Mouse (Mus musculus): ENCODE data around the gene Gm11236. TPM values are rescaled to one million over a fixed set of nuclear protein-coding genes. Genes with fewer than 3 reads are reported as not detected.
"Not testable (repeated sequence)": the region's sequence is repeated elsewhere in the genome, so short reads cannot be mapped to it uniquely, and the experiment has no call there.

Gene Gm11236
- polyA plus RNA-seq (2011; ENCODE audit: insufficient read depth, insufficient read length, low replicate concordance, missing spikeins), result not detected in 2 replicates

- H3K4me1 ChIP-seq (ENCODE audit: control insufficient read depth, insufficient read depth, low read length); H3K27ac ChIP-seq (ENCODE audit: control insufficient read depth, insufficient read depth, low read depth, low read length, poor library complexity); H3K4me3 ChIP-seq (replicated peaks; ENCODE audit: control insufficient read depth, low read depth, low read length): not testable (repeated sequence)
- WGBS, result no CpG with 5 or more reads among the region's 4 CpGs
Measured at GRCm38 (mm10) chr4:73637821-73638220, at the start of gene Gm11236. Gene Gm11236, plus strand, starts transcription at chr4:73638121.

GRCm38 (mm10) chr4:73599248-73599647 lies 38.7 kb upstream of the Gm11236 start:
- no peak overlapping the region for H3K4me3 ChIP-seq (replicated peaks; ENCODE audit: control insufficient read depth, low read depth, low read length)
- 9% methylated on average over 3 of the region's 3 CpGs for WGBS
- TF ChIP-seq POLR2A (IDR thresholded peaks at IDR 0.05; ENCODE audit: borderline replicate concordance, control insufficient read depth, low read depth, low read length), result no peak
- TF ChIP-seq CTCF (IDR thresholded peaks at IDR 0.05; ENCODE audit: control insufficient read depth, insufficient read depth, low read length), result no peak
- H3K27ac ChIP-seq (ENCODE audit: control insufficient read depth, insufficient read depth, low read depth, low read length, poor library complexity), result no peak overlapping the region
- no peaks in the 10 kb centered on the region for H3K4me1 ChIP-seq (ENCODE audit: control insufficient read depth, insufficient read depth, low read length)

GRCm38 (mm10) chr4:73607581-73607980 lies 30.3 kb upstream of the Gm11236 start, which contains the start of gene Gm11238:
Gene Gm11238, plus strand, starts transcription at chr4:73607881.
- not testable (repeated sequence) for H3K4me1 ChIP-seq (ENCODE audit: control insufficient read depth, insufficient read depth, low read length); H3K4me3 ChIP-seq (replicated peaks; ENCODE audit: control insufficient read depth, low read depth, low read length); H3K27ac ChIP-seq (ENCODE audit: control insufficient read depth, insufficient read depth, low read depth, low read length, poor library complexity)
- WGBS, result no CpG with 5 or more reads among the region's 3 CpGs

GRCm38 (mm10) chr4:73622684-73623083 lies 15.2 kb upstream of the Gm11236 start, which contains the start of gene Gm11237:
Gene Gm11237, plus strand, starts transcription at chr4:73622984.
- no CpG with 5 or more reads among the region's 3 CpGs for WGBS
- not testable (repeated sequence) for H3K27ac ChIP-seq (ENCODE audit: control insufficient read depth, insufficient read depth, low read depth, low read length, poor library complexity); H3K4me3 ChIP-seq (replicated peaks; ENCODE audit: control insufficient read depth, low read depth, low read length); H3K4me1 ChIP-seq (ENCODE audit: control insufficient read depth, insufficient read depth, low read length)

GRCm38 (mm10) chr4:73661864-73662263 lies 23.9 kb downstream of the Gm11236 start:
- H3K4me3 ChIP-seq (replicated peaks; ENCODE audit: control insufficient read depth, low read depth, low read length); H3K4me1 ChIP-seq (ENCODE audit: control insufficient read depth, insufficient read depth, low read length); H3K27ac ChIP-seq (ENCODE audit: control insufficient read depth, insufficient read depth, low read depth, low read length, poor library complexity): not testable (repeated sequence)
- 66% methylated on average over 4 of the region's 4 CpGs for WGBS

GRCm38 (mm10) chr4:73668054-73668453 lies 30.1 kb downstream of the Gm11236 start, which contains the start of gene Gm11239:
Gene Gm11239, plus strand, starts transcription at chr4:73668354.
- H3K4me3 ChIP-seq (replicated peaks; ENCODE audit: control insufficient read depth, low read depth, low read length); H3K4me1 ChIP-seq (ENCODE audit: control insufficient read depth, insufficient read depth, low read length): not testable (repeated sequence)
- no CpG with 5 or more reads among the region's 4 CpGs for WGBS

GRCm38 (mm10) chr4:73683216-73683615 lies 45.3 kb downstream of the Gm11236 start, which contains the start of gene Gm428:
Gene Gm428, plus strand, starts transcription at chr4:73683516.
- 93% methylated on average over 2 of the region's 4 CpGs for WGBS
- H3K4me3 ChIP-seq (replicated peaks; ENCODE audit: control insufficient read depth, low read depth, low read length), result not testable (repeated sequence)

More at GRCm38 (mm10) chr4:73668054-73668453, 30.1 kb downstream of the Gm11236 start, which contains the start of gene Gm11239:
- H3K27ac ChIP-seq (ENCODE audit: control insufficient read depth, insufficient read depth, low read depth, low read length, poor library complexity), result not testable (repeated sequence)

More at GRCm38 (mm10) chr4:73683216-73683615, 45.3 kb downstream of the Gm11236 start, which contains the start of gene Gm428:
- H3K27ac ChIP-seq (ENCODE audit: control insufficient read depth, insufficient read depth, low read depth, low read length, poor library complexity); H3K4me1 ChIP-seq (ENCODE audit: control insufficient read depth, insufficient read depth, low read length): not testable (repeated sequence)

Other genes starting within 250 kb of the Gm11236 start
- not detected in 2 replicates for gene Gm11487, start 233.0 kb upstream of the Gm11236 start, polyA plus RNA-seq (2011; ENCODE audit: insufficient read depth, insufficient read length, low replicate concordance, missing spikeins)
- not detected in 2 replicates for gene Gm11238, start 30.2 kb upstream of the Gm11236 start, polyA plus RNA-seq (2011; ENCODE audit: insufficient read depth, insufficient read length, low replicate concordance, missing spikeins)
- gene Gm11237, start 15.1 kb upstream of the Gm11236 start, polyA plus RNA-seq (2011; ENCODE audit: insufficient read depth, insufficient read length, low replicate concordance, missing spikeins), result not detected in 2 replicates
- gene Gm11239, start 30.2 kb downstream of the Gm11236 start, polyA plus RNA-seq (2011; ENCODE audit: insufficient read depth, insufficient read length, low replicate concordance, missing spikeins), result not detected in 2 replicates
- not detected in 2 replicates for gene Gm428, start 45.4 kb downstream of the Gm11236 start, polyA plus RNA-seq (2011; ENCODE audit: insufficient read depth, insufficient read length, low replicate concordance, missing spikeins)
- gene Rasef, start 152.9 kb downstream of the Gm11236 start, polyA plus RNA-seq (2011; ENCODE audit: insufficient read depth, insufficient read length, low replicate concordance, missing spikeins), result not detected in 2 replicates
- gene Gm11758, start 238.1 kb downstream of the Gm11236 start, polyA plus RNA-seq (2011; ENCODE audit: insufficient read depth, insufficient read length, low replicate concordance, missing spikeins), result not detected in 2 replicates